ENCODE assay signal across 7 mouse cellular contexts in genomic region chr8:56530359-56530758, GRCm38 (mm10). TPM values are rescaled to one million over a fixed set of nuclear protein-coding genes. Genes with fewer than 3 reads are reported as not detected.
DNase-seq lines count a peak whose midpoint lies in the region; ATAC-seq and TF ChIP-seq lines count a peak whose summit lies in the region.

No protein-coding gene starts in this region.

- no peaks in the 10 kb centered on the region for H3K27me3 ChIP-seq in kidney, embryonic 14.5 days (ENCODE audit: control insufficient read depth, insufficient read depth, low read length)
- H3K27me3 ChIP-seq in MEL (ENCODE audit: control insufficient read depth in 1 of 2, insufficient read depth in 2 of 2, low read length in 2 of 2) = no peaks in the 10 kb centered on the region

- 6% methylated on average over 3 of the region's 3 CpGs for WGBS in kidney, embryonic 14.5 days

- H3K79me2 ChIP-seq in MEL (ENCODE audit: control insufficient read depth, insufficient read depth, low read length, poor library complexity) = no peaks in the 10 kb centered on the region

- no peaks in the 10 kb centered on the region; the same call in 1 of the 2 replicates for H3K36me3 ChIP-seq in kidney, embryonic 14.5 days (ENCODE audit: control insufficient read depth, insufficient read depth, low read length)
- H3K36me3 ChIP-seq in MEL (ENCODE audit: control insufficient read depth in 1 of 2, insufficient read depth in 2 of 2, low read length in 2 of 2) = no peaks in the 10 kb centered on the region

- DNase-seq in kidney, adult 9 months = peak; percentile 40
- DNase-seq in MEL (ENCODE audit: low read depth, low spot score) = peak; percentile 75
- peak; percentile 81 for DNase-seq in brain, adult 2 months (ENCODE audit: low read depth, low spot score)
- DNase-seq in gastrocnemius, postnatal 10 days = peak; percentile 79
- peak; percentile 18 to 34 for DNase-seq in left cerebral cortex, postnatal 36 days (ENCODE audit: low spot score in 2 of 2)
- peak; percentile 79 for DNase-seq in retina, embryonic 14.5 days (ENCODE audit: low spot score)

- peak; percentile 71 to 84 (median 78) for TF ChIP-seq CTCF in MEL (IDR thresholded peaks at IDR 0.05 in 2 of 3, conservative IDR thresholded peaks at IDR 0.05 in 1 of 3; ENCODE audit: control insufficient read depth in 1 of 3, insufficient read depth in 1 of 3, low read depth in 2 of 3, low read length in 3 of 3, poor library complexity in 1 of 3, severe bottlenecking in 1 of 3)

- no peak overlapping the region for H3K4me2 ChIP-seq in kidney, embryonic 14.5 days (replicated peaks; ENCODE audit: low read depth, low read length)

- no peak for TF ChIP-seq EP300 in MEL (IDR thresholded peaks at IDR 0.05; ENCODE audit: low read depth in 1 of 2, low read length in 2 of 2)

- H3K4me1 ChIP-seq in kidney, embryonic 14.5 days (ENCODE audit: control insufficient read depth, insufficient read depth, low read length) = no peaks in the 10 kb centered on the region
- no peaks in the 10 kb centered on the region for H3K4me1 ChIP-seq in MEL (ENCODE audit: control insufficient read depth in 1 of 2, insufficient read depth in 2 of 2, low read length in 2 of 2)

- intact Hi-C loops in left cerebral cortex, postnatal 36 days (cut with DNase I) = loop anchor here (1.0 kb wide), 1 partner anchor 85 kb away; no protein-coding TSS in a partner anchor

- no peak overlapping the region for H3K27ac ChIP-seq in kidney, embryonic 14.5 days (ENCODE audit: low read depth, low read length)
- no peak overlapping the region for H3K27ac ChIP-seq in MEL (ENCODE audit: control insufficient read depth, low read depth, low read length)

- no peaks in the 10 kb centered on the region for H3K9me3 ChIP-seq in kidney, embryonic 14.5 days (ENCODE audit: control insufficient read depth, low read length)
- no peaks in the 10 kb centered on the region for H3K9me3 ChIP-seq in MEL (replicated peaks; ENCODE audit: insufficient read depth, low read length)

- no peak overlapping the region for H3K4me3 ChIP-seq in kidney, embryonic 14.5 days (ENCODE audit: low read length)
- H3K4me3 ChIP-seq in MEL (ENCODE audit: control insufficient read depth in 1 of 2, insufficient read depth in 1 of 2, low read depth in 2 of 2, low read length in 2 of 2) = no peak overlapping the region

- peak; percentile 79 for TF ChIP-seq RAD21 in MEL (IDR thresholded peaks at IDR 0.05; ENCODE audit: low read depth, low read length)

- ATAC-seq in kidney, embryonic 14.5 days (ENCODE audit: low FRiP score, low TSS enrichment) = no peak

- H3K9ac ChIP-seq in kidney, embryonic 14.5 days (ENCODE audit: low read depth, low read length) = no peak overlapping the region
- no peak overlapping the region for H3K9ac ChIP-seq in MEL (ENCODE audit: control insufficient read depth, low read depth, low read length, poor library complexity, severe bottlenecking)

- no peak for TF ChIP-seq POLR2A in MEL (IDR thresholded peaks at IDR 0.05; ENCODE audit: control insufficient read depth in 1 of 2, insufficient read depth in 1 of 2, low read depth in 1 of 2, low read length in 2 of 2, poor library complexity in 1 of 2)

TF ChIP-seq in MEL, 35 proteins besides CTCF, POLR2A, EP300 and RAD21:
- no peak for TF ChIP-seq TCF12 (IDR thresholded peaks at IDR 0.05; ENCODE audit: low read depth, low read length)
- TF ChIP-seq JUND (IDR thresholded peaks at IDR 0.05; ENCODE audit: low read depth, low read length) = no peak
- TF ChIP-seq UBTF (IDR thresholded peaks at IDR 0.05; ENCODE audit: borderline replicate concordance, insufficient read depth, low read depth, low read length) = no peak
- TF ChIP-seq SMC3 (IDR thresholded peaks at IDR 0.05; ENCODE audit: low read depth, low read length) = peak; percentile 66
- peak; percentile 34; the same call in 1 of the 2 replicates for TF ChIP-seq ZC3H11A (IDR thresholded peaks at IDR 0.05; ENCODE audit: low read depth, low read length)
- TF ChIP-seq CHD1 (IDR thresholded peaks at IDR 0.05; ENCODE audit: low read depth, low read length) = no peak
- no peak for TF ChIP-seq GATA1 (IDR thresholded peaks at IDR 0.05; ENCODE audit: low read depth, low read length)
- TF ChIP-seq USF2 (IDR thresholded peaks at IDR 0.05; ENCODE audit: borderline replicate concordance in 1 of 2, insufficient read depth in 1 of 2, low read depth in 1 of 2, low read length in 2 of 2) = no peak
- TF ChIP-seq MYB (IDR thresholded peaks at IDR 0.05; ENCODE audit: low read depth, low read length) = no peak
- TF ChIP-seq MYC (IDR thresholded peaks at IDR 0.05; ENCODE audit: low read depth, low read length) = no peak
- no peak for TF ChIP-seq BHLHE40 (IDR thresholded peaks at IDR 0.05; ENCODE audit: borderline replicate concordance, low read depth, low read length)
- no peak for TF ChIP-seq MAX (IDR thresholded peaks at IDR 0.05; ENCODE audit: low read length)
- TF ChIP-seq HCFC1 (IDR thresholded peaks at IDR 0.05; ENCODE audit: low read depth, low read length) = no peak
- no peak for TF ChIP-seq MAFK (IDR thresholded peaks at IDR 0.05; ENCODE audit: borderline replicate concordance, low read depth, low read length)
- TF ChIP-seq NELFE (IDR thresholded peaks at IDR 0.05; ENCODE audit: low read depth, low read length) = no peak
- no peak for TF ChIP-seq POLR2AphosphoS5 (IDR thresholded peaks at IDR 0.05; ENCODE audit: borderline replicate concordance, low read depth, low read length)
- no peak for TF ChIP-seq ZMIZ1 (IDR thresholded peaks at IDR 0.05; ENCODE audit: low read depth, low read length)
- TF ChIP-seq POLR2AphosphoS2 (IDR thresholded peaks at IDR 0.05; ENCODE audit: low read length) = no peak

RNA-seq across cellular contexts. Expression of gene Cep44, which starts 20.5 kb away (rescaled TPM):
- polyA plus RNA-seq in kidney, embryonic 14.5 days (2014; fragmentation: Nextera tagmentation; extraction: Ambion mirVana) = 41.3 and 43.5 TPM in 2 replicates
- total RNA-seq in MEL (2012; rRNA removed) = 22.7 and 28.0 TPM in 2 replicates
- 10 to 100 TPM in 1 of 2 experiments, not detected in 1; 18.6 TPM for polyA plus RNA-seq in MEL (2012; ENCODE audit: insufficient read depth in 1 of 2, insufficient read length in 2 of 2, low read depth in 1 of 2, low replicate concordance in 2 of 2, missing spikeins in 1 of 2)
- 10 to 100 TPM; 13.3 to 14.5 TPM for total RNA-seq in gastrocnemius, postnatal 10 days (2021)
- total RNA-seq in left cerebral cortex, postnatal 36 days (2021) = 10 to 100 TPM; 21.2 to 24.9 TPM

RNA-seq across cellular contexts. Expression of gene Fbxo8, which starts 20.5 kb away (rescaled TPM):
- 37.8 and 46.2 TPM in 2 replicates for polyA plus RNA-seq in kidney, embryonic 14.5 days (2014; fragmentation: Nextera tagmentation; extraction: Ambion mirVana)
- total RNA-seq in MEL (2012; rRNA removed) = 17.0 and 21.3 TPM in 2 replicates
- polyA plus RNA-seq in MEL (2012; ENCODE audit: insufficient read depth in 1 of 2, insufficient read length in 2 of 2, low read depth in 1 of 2, low replicate concordance in 2 of 2, missing spikeins in 1 of 2) = 10 to 100 TPM in 1 of 2 experiments, not detected in 1; 28.8 TPM
- 10 to 100 TPM; 20.8 to 26.0 TPM for total RNA-seq in gastrocnemius, postnatal 10 days (2021)
- total RNA-seq in left cerebral cortex, postnatal 36 days (2021) = 10 to 100 TPM; 37.5 to 42.0 TPM

Comparison
In these comparisons a context has a peak if more than half of its experiments do, and no peak if none do; other contexts are left out.
1. DNase-seq: peak in every context shown above with its lines; median percentile 81 in brain, adult 2 months; 79 in gastrocnemius, postnatal 10 days; 79 in retina, embryonic 14.5 days; 75 in MEL; 40 in kidney, adult 9 months; 26 in left cerebral cortex, postnatal 36 days.